Comparison of ENCODE assay signal across 26 mouse cellular contexts in the genomic region with DNA sequence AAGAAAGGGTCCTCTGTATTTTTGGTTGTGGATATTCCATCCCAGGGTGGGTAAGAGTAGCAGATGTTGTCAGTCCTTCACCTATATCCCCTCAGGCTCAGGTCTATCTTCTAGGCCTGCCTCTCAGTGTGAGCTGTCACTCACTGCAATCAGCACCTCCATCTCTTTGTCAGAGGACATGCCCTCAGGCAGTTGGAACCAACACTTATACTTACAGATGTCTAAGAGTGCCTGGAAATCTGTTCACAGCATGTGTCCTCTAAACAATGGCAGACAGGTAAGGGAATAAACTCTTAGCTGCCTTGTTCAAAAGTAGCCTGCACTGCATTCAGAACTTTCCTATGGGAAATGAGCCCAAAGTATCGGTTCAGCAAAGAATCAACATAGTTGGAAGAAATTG.
DNase-seq lines count a peak whose midpoint lies in the region; ATAC-seq and TF ChIP-seq lines count a peak whose summit lies in the region.
"Had no signal": no experiment of that assay in that cellular context is flagged by ENCODE, and none has a peak within 500 bp of the region (broad histone marks: within the 10 kb centered on the region; RNA-seq: fewer than 3 reads in every experiment).

No protein-coding gene starts in this region.

- ATAC-seq in midbrain, embryonic 15.5 days (replicated peaks) = no peak
- ATAC-seq in erythroid progenitor cell, adult 5-6 weeks (replicated peaks; ENCODE audit: low FRiP score, poor library complexity, severe bottlenecking) = no peak
- ATAC-seq: CD4-positive, CD25-positive, alpha-beta regulatory T cell, adult 4 months; forebrain, embryonic 13.5 days; forebrain, embryonic 15.5 days; forebrain, postnatal 0 days; Patski had no signal

- WGBS in midbrain, embryonic 15.5 days = 87% methylated on average over 1 of the region's 1 CpGs

- TF ChIP-seq CTCF in ES-Bruce4 (IDR thresholded peaks at IDR 0.05; ENCODE audit: low read depth, low read length) = no peak

- H3K4me3 ChIP-seq in ES-Bruce4 (ENCODE audit: low read depth, low read length) = no peak overlapping the region
- H3K4me3 ChIP-seq in midbrain, embryonic 15.5 days = no peak overlapping the region
- H3K4me3 ChIP-seq: embryonic facial prominence, embryonic 13.5 days; embryonic facial prominence, embryonic 15.5 days; erythroblast, embryonic 14.5 days; forebrain, embryonic 13.5 days; forebrain, embryonic 15.5 days had no signal

- H3K27me3 ChIP-seq in ES-Bruce4 (ENCODE audit: control insufficient read depth, insufficient read depth, low read length, poor library complexity, severe bottlenecking) = no peaks in the 10 kb centered on the region
- H3K27me3 ChIP-seq in midbrain, embryonic 15.5 days (replicated peaks) = no peaks in the 10 kb centered on the region
- H3K27me3 ChIP-seq: CH12.LX; embryonic facial prominence, embryonic 13.5 days; embryonic facial prominence, embryonic 15.5 days; forebrain, embryonic 13.5 days; forebrain, embryonic 15.5 days; Patski had no signal

- TF ChIP-seq POLR2A in ES-Bruce4 (IDR thresholded peaks at IDR 0.05; ENCODE audit: insufficient read depth, low read length) = no peak

- H3K4me2 ChIP-seq in midbrain, embryonic 15.5 days = no peak overlapping the region
- H3K4me2 ChIP-seq: embryonic facial prominence, embryonic 13.5 days; embryonic facial prominence, embryonic 15.5 days; forebrain, embryonic 13.5 days; forebrain, embryonic 15.5 days had no signal

- H3K9ac ChIP-seq in ES-Bruce4 (ENCODE audit: low read depth, poor library complexity, severe bottlenecking) = no peak overlapping the region
- H3K9ac ChIP-seq in midbrain, embryonic 15.5 days = no peak overlapping the region
- H3K9ac ChIP-seq: embryonic facial prominence, embryonic 13.5 days; embryonic facial prominence, embryonic 15.5 days; forebrain, embryonic 13.5 days; forebrain, embryonic 15.5 days; forebrain, postnatal 0 days had no signal

- H3K27ac ChIP-seq in ES-Bruce4 (ENCODE audit: insufficient read depth, low read length) = no peak overlapping the region
- H3K27ac ChIP-seq in midbrain, embryonic 15.5 days = no peak overlapping the region
- H3K27ac ChIP-seq: embryonic facial prominence, embryonic 13.5 days; embryonic facial prominence, embryonic 15.5 days; forebrain, embryonic 13.5 days; forebrain, embryonic 15.5 days had no signal

- no peaks in the 10 kb centered on the region for H3K9me3 ChIP-seq in ES-Bruce4 (replicated peaks; ENCODE audit: control insufficient read depth, insufficient read depth, low read length, poor library complexity, severe bottlenecking)
- no peaks in the 10 kb centered on the region for H3K9me3 ChIP-seq in midbrain, embryonic 15.5 days
- H3K9me3 ChIP-seq: embryonic facial prominence, embryonic 13.5 days; embryonic facial prominence, embryonic 15.5 days; forebrain, embryonic 13.5 days; forebrain, embryonic 15.5 days had no signal

- DNase-seq in R1 (ENCODE audit: low read depth, low spot score) = peak; percentile 75
- peak; percentile 30 for DNase-seq in ZHBTc4 (ENCODE audit: low read depth, low spot score)
- DNase-seq: adrenal gland, adult 2 months; adrenal gland, postnatal 10 days; adrenal gland, postnatal 25 days; B cell, adult 2 months; cerebellum, adult 11 months; cerebellum, adult 18-20 months; cerebellum, adult 8-10 months; cerebellum, adult 9-11 months; cerebellum, postnatal 14 days; cerebellum, postnatal 36 days; embryo, embryonic 11 days; forebrain, postnatal 0 days had no signal

- no peaks in the 10 kb centered on the region for H3K4me1 ChIP-seq in ES-Bruce4 (ENCODE audit: control insufficient read depth, insufficient read depth, low read length)
- peaks cover 3% of the 10 kb centered on the region for H3K4me1 ChIP-seq in midbrain, embryonic 15.5 days
- H3K4me1 ChIP-seq: embryonic facial prominence, embryonic 13.5 days; embryonic facial prominence, embryonic 15.5 days had no signal

- 0 out of 2 replicates have a peak, but pooled peaks have one; percentile 27 for TF ChIP-seq EP300 in ES-Bruce4 (IDR thresholded peaks at IDR 0.05; ENCODE audit: insufficient read depth, low read depth, low read length)

- H3K36me3 ChIP-seq in ES-Bruce4 (ENCODE audit: control insufficient read depth, insufficient read depth, low read length, poor library complexity, severe bottlenecking) = no peaks in the 10 kb centered on the region
- no peaks in the 10 kb centered on the region for H3K36me3 ChIP-seq in midbrain, embryonic 15.5 days (replicated peaks)
- H3K36me3 ChIP-seq: embryonic facial prominence, embryonic 13.5 days; embryonic facial prominence, embryonic 15.5 days; forebrain, embryonic 15.5 days; G1E had no signal
